Mouse (Mus musculus) left cerebral cortex, adult 11 months (tissue): Measurements from ENCODE around the gene Ms4a1.
"Not testable (repeated sequence)": the region's sequence is repeated elsewhere in the genome, so short reads cannot be mapped to it uniquely, and the experiment has no call there.

ENCODE experiments used
- DNase-seq: peaks from one replicate; pipeline ENCODE4 v3.0.0; 2022; ENCODE audit warnings: low spot score

Ms4a1 gene

DNA sequence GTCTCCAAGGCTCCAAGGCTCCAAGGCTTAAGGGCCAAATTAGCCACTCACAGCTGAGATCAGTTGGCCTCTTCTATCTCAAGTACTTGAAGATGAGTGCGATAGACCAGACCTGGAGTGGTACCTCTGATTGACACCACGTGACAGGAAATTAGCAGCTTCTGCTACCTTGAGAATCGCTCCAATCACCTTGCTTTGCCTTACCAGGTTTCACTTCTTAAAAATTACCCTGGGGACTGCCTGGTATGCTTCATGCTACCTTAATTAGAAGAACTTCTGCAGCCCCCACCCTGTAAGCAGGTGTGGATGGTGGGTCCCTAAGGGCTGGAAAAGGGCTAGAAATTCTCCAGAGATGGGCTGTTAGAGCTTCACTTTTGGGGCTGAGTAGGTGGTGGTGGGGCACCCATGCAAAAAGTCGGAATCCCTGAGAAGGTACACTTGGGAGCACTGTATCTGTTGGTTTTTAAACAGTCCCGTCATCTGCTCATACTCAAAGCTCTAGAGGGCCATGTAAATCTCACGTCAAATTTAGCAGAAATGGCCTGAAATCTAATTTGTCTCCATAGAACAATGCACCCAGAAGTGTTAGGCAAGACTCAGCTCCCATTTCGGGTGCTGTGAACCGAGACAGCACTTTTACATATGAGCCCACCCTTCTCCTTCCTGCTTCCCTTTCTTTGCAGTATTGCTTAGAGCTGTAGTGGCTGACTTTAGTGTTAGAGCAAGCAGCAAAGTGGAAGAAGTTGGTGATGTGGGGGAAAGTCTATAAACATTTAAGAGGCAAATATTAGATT is at the start of gene Ms4a1:
Gene Ms4a1, minus strand, starts transcription at position 190 of the 794 bp plus-strand sequence.
- DNase-seq, result no peak

DNA sequence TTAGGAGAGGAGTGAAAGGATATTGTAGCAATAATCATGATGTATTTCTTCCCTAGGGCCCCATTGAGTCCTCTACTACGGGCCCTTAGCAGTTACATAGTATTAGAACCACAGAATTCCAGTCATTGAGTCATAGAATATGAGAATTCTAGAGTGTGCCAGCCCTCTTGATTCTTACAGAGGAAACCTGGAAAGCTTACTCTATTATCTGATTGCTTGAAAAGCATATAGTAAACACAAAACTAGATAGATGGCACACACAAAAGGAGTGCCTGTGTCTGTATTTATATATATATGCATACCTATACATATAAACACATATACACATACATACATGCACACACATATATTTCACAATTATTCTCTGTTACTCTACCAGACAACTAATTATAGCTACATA is 48.3 kb upstream of the Ms4a1 start, which contains the start of gene Ms4a14:
Gene Ms4a14, minus strand, starts transcription at position 101 of the 400 bp plus-strand sequence.
- DNase-seq, result no peak

DNA sequence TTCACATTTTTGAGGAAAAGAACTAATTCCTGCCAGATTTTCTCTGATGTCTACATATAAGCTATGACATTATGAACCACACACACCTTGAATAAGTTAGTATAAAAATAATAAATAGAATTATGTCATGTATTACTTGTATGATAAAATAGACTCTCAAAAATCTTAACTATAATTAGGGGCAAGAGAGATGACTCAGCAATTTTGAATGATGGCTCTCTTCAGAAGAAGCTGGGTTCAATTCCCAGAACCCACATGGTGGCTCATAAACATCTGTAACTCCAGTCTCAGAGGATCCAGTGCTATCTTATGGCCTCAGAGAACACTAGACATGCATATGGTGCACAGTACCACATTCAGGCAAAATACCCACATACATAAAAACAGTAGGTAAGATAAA is 42.8 kb upstream of the Ms4a1 start:
- DNase-seq, result no peak

DNA sequence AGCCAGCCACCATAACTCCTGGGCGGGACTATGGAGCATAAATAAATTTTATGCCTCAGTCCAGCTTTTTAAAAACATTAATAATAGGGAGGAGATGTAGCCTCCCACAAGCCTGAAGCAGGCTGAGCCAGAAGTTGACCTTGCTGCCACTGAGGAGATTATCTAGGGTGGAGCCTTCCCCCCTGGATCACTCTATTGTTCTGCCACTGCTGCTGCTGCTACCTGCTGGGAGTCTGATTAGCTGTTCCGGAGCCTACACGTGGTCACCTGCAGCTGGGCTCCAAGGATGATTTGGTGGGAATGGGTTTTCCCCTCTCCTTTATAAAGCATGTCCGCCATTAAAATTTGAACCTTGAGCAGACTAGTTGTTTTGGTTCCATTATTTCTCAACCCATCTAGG is 33.5 kb upstream of the Ms4a1 start:
- DNase-seq, result not testable (repeated sequence)

DNA sequence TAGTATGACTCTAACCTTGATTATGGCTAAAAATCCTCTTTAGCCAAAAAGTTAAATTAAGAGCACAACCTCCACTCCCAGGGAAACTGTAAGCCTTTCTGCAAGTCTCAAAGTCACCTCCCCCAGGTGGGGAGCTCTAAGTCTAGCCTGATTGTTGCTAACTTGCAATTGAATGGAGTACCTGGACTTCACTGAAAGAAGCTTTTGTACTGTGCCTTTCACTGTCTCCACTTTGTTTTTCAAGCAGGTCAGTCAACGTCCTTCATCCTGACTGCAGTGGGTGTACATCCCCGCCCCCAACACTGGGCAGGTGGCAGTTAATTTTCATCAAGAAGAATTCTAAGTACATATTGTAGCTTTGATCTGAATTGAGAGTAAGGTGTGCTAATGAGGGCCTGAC is 32.9 kb upstream of the Ms4a1 start:
- no peak for DNase-seq

DNA sequence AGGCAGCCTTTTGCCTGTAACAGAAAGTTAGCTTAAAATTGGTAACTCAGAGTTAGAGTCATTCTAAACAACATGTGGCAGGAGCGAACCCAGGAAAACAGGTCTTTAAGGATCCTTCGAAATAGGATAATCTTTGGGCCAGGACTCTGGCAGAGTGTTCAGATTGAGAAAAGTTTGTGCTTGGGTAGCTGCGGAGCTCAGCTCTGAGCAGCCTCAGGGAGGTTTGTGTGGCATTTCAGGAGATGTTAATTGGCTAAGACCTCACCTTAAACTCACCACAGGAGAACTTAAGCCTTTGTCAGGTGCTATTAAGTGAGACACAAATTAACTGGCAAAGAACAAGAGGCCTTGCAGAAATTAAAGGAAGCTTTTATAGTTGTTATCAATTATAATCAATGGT is 27.6 kb upstream of the Ms4a1 start:
- not testable (repeated sequence) for DNase-seq

DNA sequence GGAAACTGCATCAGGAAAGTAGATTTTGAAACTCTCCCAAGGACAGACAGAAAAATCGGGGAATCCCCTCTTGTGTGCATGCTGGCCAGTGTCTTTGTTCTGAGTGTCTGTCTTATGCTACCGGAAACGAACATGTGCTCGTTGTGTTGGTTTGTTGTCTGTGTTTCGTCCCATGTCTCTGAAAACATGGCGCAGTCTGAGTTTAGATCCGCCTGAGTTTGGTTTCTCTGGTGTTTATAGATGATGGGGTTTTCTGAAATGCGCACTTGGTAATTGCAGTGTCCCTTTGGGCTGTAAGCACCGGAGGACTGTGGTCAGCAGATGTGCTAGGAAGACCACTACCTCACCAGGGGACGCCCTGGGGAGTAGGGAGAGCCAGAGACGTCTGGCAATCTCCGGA is 26.9 kb upstream of the Ms4a1 start:
- DNase-seq, result no peak

DNA sequence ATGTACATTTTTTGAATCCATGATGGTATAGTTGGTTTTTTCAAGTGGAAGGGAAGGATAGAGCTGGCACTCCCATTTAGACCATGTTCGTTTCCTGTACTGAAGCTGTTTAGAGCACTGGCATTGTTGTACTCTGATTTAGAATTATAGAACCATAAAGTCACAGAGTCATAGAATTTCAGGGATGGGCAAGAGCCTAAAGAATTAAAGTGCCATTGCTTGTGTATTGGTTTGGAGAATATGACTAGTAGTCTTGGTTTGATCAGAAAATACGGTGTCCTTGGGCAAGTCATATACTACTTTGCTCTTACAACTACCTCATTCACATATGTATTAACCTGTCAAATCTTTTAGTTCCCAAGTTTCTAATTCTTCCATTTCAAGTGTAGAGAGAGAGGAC is 17.7 kb upstream of the Ms4a1 start, which contains the start of gene Ms4a5:
Gene Ms4a5, minus strand, starts transcription at position 101 of the 400 bp plus-strand sequence.
- DNase-seq, result no peak

DNA sequence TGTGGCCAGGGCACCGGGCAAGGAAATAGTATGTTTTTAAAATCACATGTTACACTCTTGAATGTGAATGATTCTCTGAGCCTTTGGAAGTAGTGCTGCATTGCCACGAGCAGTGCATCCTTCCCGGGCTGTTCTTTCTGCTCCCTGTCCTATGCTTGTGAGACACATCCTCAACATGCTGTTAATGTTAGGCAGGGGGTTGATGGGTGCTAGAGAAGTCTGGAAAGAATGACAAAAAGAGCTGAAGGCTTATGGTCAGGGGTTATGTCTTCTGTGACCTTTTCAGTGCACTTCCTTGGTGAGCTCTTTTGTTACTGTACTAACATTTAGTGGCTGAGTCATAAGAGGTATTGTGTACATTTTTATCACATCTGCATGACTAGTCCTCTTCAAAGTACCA is 14.2 kb upstream of the Ms4a1 start:
- DNase-seq, result no peak

DNA sequence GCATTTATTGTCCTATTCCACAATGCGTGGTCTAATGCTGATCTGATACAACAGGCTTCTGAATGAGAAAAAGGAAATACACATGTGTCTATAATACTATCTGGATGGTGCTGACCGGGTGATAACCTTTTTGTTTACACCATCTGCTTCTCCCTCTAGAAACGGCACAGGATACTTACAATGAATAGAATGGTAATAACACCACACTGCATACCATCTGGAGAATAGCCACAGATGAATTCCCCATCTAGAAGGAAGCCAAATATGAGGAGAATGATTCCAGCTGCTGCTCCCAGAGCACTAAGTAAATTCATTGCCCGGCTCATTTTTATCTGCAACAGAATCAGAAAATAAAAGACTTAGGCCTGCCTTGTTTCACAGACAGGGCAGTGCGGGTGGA is 10.4 kb upstream of the Ms4a1 start:
- DNase-seq, result no peak

DNA sequence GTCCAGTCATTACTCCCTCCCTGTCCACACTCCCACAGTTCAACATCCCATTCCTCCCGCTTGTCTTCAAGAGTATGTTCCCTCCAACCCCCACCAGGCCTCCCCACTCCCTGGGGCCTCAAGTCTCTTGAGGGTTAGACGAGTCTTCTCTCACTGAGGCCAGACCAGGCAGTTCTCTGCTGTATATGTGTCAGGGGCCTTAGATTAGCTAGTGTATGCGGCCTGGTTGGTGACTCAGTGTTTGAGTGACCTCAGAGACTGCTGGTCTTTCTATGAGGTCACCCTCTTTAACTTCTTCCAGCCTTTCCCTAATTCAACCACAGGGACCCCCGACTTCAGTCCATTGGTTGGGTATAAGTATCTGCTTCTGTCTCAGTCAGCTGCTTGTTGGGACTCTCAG is 915 bp upstream of the Ms4a1 start:
- no peak for DNase-seq

DNA sequence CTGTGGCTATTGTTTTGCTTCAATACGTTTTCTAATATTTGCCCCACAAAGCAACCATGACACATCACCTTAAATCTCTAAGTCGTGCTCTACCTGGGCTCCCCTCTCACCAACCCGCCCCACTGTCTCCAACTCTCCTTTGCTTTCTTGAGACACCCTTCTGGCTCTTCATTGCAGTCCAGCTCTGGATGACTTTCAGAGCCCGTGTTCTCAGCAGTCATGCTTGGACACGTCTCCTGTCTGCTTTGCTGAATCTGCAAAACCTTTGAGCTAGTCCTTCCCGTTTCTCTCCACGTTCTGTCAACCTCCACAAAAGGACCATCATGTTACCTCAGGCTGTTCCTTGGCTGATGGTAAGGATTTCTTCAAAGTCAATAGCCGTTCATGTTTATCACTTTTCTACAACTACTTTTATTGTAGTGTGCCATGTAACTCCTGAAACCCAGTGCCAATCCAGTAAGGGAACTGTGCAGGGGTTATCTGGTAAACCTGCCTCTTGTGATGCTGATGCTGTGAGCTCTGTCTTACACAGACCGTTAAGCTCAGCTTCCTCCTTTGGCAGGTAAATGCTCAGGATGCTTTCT is 1.3 kb downstream of the Ms4a1 start:
- no peak for DNase-seq

DNA sequence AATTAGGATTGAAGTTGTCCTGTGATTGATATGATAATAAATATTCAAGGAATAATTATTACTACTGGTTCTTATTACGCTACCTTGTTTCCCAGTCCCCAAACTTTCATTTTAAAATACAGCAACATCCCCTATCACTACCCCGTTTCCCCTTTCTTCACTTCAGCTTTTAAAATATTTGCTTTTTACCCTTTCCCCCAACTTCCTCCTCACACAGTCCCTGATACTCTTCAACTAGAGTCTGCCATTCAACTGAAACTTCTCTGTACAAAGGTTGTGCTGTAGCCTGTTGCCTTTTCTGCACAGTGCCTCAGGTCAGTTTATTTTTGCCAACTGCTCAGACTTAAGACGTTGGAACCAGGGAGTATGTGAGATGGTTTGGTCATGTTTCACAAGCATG is 2.5 kb downstream of the Ms4a1 start:
- no peak for DNase-seq

DNA sequence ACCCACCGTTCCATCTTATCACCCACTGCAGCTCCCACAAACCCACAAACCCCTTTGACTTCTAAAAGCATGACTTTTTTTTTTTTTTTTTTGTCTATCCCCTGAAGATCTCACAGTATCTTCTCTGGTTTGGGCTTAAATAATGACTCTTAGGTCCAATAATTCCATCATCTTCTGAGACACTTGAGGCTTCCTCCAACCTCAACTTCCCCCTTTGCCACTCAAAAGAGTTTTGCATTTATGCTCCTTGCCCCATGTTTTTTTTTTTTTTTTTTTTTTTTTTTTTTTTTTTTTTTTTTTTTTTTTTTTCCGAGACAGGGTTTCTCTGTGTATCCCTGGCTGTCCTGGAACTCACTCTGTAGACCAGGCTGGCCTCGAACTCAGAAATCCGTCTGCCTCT is 3.1 kb downstream of the Ms4a1 start:
- DNase-seq, result not testable (repeated sequence)

DNA sequence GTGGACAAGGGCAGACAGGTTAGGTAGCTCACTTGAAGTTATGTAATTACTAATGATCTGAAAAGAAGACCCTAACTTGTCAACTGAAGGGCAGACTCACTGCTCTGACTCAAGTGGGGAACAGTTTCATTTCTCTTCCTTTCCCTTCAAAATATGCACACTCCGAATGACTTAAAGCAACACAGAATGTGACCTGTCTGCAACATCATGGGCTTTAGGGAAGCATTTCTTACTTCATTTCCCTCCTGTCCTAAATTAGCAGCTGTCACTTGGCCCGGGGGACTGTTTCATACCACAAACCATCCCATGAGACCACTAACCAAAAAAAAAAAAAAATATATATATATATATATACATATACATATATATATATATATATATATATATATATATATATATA is 4.5 kb downstream of the Ms4a1 start:
- no peak for DNase-seq

DNA sequence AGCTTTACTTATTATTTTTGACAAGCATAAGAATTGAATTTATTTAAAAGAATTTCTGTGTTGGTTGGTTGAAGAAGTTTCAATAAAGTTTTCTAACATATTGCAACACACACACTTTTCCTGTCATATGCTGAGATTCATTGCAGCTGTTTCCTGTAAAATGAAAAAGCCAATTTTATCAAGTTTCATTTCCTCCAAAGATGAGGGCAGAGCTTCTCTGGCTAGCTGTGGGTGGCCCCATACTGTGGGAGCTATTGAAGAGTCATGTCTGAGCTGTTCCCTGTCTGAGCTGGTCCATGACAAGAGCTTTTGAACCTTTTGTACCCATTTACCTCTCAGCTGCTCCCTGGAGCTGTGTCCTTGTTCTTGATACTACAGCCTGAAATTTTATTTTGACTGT is 21.8 kb downstream of the Ms4a1 start:
- DNase-seq, result no peak

DNA sequence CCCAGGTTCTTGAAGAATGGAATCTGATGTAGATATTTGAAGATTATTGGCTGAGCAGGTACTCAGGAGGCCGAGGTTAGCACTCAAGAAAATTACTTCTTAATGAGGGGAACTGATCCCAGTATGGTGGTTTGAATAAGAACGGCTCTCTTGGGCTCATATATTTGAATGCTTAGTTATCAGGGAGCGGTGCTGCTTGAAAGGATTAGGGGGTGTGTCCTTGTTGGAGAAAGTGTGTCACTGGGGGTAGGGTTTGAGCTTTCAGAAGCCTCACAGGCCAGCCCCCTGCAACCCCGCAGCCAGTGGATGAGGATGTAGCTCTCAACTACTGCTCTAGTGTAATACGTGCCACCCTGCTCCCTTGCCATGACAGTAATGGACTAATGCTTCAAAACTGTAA is 23.5 kb downstream of the Ms4a1 start:
- no peak for DNase-seq

DNA sequence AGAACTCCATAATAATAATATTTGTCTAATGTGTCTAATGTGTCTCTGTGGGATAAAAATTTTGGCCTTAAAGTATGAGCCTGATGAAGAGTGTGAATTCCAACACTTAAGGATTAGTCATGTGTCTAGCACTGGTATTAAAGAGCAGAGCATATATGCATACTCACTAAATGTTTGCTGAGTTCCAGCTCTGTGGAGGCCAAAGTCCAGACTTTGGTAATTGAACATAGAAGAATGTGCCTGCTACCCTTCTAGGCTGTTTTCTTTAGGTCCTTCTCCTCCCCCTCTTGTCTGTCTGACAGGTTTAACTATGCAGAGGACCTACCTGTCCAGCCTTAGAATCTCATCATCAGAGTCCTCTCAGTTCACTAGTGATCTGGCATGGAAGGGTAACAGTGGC is 30.2 kb downstream of the Ms4a1 start:
- no peak for DNase-seq

DNA sequence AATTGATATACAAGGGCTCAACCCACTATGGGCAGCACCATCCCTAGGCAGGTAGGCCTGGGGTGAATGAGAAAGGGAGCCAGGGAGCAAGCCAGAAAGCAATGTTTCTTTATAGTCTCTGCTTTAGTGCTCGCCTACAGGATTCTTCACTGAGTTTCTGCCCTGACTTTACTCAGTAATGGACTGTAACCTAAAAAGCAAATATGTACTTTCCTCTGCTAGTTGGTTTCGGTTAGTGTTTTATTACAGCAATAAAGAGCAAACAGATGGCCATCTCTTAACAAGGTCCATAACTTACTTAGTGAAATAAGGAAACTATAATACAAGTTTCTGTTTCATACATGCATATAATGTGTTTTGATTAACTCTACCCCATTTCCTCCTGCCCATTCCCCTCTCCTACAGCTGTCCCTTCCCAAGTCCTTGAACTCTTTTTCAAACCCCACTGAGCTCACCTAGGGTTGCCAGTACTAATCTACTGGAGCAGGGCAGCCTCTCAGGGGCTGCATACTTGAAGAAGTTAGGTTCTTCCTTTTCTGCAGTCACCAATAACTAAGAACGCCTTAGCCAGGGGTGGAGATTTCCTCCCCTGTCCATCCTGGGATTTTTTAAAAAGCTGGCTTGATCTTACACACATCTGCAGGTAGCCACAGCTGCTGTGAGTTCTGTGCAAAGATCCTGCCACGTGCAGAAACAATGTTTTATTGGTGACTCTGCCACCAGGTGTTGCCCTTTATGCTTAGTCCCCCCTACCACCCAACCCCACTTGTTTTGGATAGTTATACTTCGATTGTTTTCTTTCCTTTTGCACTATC is 30.9 kb downstream of the Ms4a1 start:
- no peak for DNase-seq

DNA sequence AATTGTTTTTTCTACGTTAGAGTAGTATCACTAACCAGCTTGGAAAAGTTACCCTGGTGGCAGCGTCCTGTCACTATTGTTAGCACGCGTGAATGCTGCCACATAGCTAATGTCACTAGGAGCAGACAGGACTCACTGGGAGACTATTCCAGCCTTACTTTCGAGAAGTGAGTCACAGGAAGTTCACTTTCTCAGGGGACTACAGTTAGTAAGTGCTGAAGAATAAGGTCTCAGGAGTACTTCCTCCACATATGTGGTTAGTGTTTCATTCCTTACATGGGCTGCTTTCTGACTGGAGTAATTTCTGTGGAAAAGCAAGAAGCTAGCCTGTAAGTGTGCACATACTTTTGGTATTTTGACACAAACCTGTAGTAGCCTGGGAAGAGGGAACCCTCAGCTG is 31.8 kb downstream of the Ms4a1 start:
- no peak for DNase-seq

DNA sequence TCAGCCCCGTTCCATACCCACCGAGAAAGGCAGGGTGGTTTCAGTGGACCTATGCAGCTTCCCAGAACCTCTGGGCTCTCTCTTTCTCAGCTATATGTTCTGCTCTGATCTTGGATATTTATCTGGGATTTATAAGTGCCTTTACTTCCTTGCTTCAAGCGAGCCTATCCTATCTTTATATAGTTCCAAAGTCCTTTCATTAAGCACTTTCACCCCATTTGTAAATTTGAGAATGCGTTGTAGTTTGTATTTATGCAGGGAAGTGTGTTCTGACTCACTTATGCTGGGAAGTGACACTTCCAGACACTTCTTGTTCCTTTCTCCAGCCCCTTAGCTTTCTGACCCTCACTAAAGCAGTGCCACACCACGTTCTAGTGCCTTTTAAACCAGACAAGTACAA is 33.7 kb downstream of the Ms4a1 start, which contains the start of gene Ms4a12:
Gene Ms4a12, minus strand, starts transcription at position 101 of the 400 bp plus-strand sequence.
- DNase-seq, result no peak
